ENCODE assay signal across 8 mouse cellular contexts in the genomic region with DNA sequence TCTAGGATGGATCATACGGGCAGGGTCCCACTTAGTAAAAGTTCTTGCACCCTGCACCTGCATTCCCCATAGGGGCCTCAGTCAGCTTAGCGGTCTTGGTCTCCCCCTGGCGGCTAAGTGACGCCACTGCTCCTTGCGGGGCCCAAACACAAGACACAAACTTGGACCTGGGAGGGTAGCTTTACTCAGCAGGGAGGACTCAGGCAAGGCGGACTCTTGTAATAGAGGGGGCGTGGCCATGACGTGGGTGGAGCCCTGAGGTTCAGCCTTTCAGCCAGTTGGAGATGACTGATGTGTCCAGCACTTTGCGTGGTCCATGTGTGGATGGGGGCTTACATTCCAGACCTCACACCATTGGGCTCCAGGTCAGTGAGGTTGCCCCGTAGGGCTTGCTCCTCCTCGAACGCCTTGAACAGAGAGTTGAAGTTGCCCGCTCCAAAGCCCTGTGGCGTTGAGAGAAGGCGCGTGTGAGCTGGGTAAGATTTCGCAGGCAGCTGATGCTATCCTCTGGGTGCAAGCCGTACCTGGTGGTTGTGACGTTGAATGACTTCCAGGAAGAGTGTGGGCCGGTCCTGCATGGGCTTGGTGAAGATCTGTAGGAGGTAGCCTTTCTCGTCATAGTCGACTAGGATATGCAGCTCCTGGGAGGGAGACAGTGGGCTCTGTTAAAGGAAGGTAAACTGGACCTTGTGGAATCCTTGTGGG. TPM values are rescaled to one million over a fixed set of nuclear protein-coding genes. Genes with fewer than 3 reads are reported as not detected.
DNase-seq lines count a peak whose midpoint lies in the region; ATAC-seq lines count a peak whose summit lies in the region.

No protein-coding gene starts in this region.

- peak; percentile 54; the same call in 1 of the 2 replicates for ATAC-seq in heart, embryonic 14.5 days (ENCODE audit: insufficient number of reproducible peaks, insufficient read depth, low FRiP score, low read depth)
- ATAC-seq in liver, embryonic 13.5 days (ENCODE audit: low read depth): peak; percentile 91
- ATAC-seq in stomach, embryonic 15.5 days (ENCODE audit: insufficient read depth, low FRiP score, low read depth): peak; percentile 88

- no peaks in the 10 kb centered on the region for H3K27me3 ChIP-seq in forebrain, embryonic 10.5 days (ENCODE audit: poor library complexity, severe bottlenecking)
- no peaks in the 10 kb centered on the region for H3K27me3 ChIP-seq in heart, embryonic 14.5 days (ENCODE audit: control insufficient read depth, insufficient read depth, low read length)
- peaks cover 10% of the 10 kb centered on the region; the same call in 1 of the 2 replicates for H3K27me3 ChIP-seq in liver, embryonic 13.5 days
- no peaks in the 10 kb centered on the region for H3K27me3 ChIP-seq in stomach, embryonic 15.5 days (replicated peaks)

- H3K9ac ChIP-seq in heart, embryonic 14.5 days (ENCODE audit: low read length): peak overlapping the region; percentile 36; the same call in 1 of the 2 replicates
- peak overlapping the region; percentile 33; the same call in 1 of the 2 replicates for H3K9ac ChIP-seq in liver, embryonic 13.5 days
- H3K9ac ChIP-seq in stomach, embryonic 15.5 days: no peak overlapping the region

- peaks cover 26% of the 10 kb centered on the region for H3K4me1 ChIP-seq in forebrain, embryonic 10.5 days
- H3K4me1 ChIP-seq in heart, embryonic 14.5 days (ENCODE audit: control insufficient read depth in 2 of 2, insufficient read depth in 2 of 2, low read length in 2 of 2): peaks cover 2 to 3% of the 10 kb centered on the region in 2 experiments; a peak in 2 of 4 replicates
- peaks cover 32% of the 10 kb centered on the region for H3K4me1 ChIP-seq in liver, embryonic 13.5 days (replicated peaks)
- peaks cover 9% of the 10 kb centered on the region; the same call in 1 of the 2 replicates for H3K4me1 ChIP-seq in stomach, embryonic 15.5 days

- peak overlapping the region; percentile 51 for H3K4me2 ChIP-seq in heart, embryonic 14.5 days (ENCODE audit: low read length)
- H3K4me2 ChIP-seq in liver, embryonic 13.5 days: peak overlapping the region; percentile 51
- H3K4me2 ChIP-seq in stomach, embryonic 15.5 days: peak overlapping the region; percentile 63

- peak overlapping the region; percentile 45 for H3K4me3 ChIP-seq in forebrain, embryonic 10.5 days
- peak overlapping the region; percentile 9 to 10; a peak in 2 of 4 replicates for H3K4me3 ChIP-seq in heart, embryonic 14.5 days (ENCODE audit: control insufficient read depth in 1 of 2, insufficient read depth in 1 of 2, low read depth in 1 of 2, low read length in 2 of 2)
- peak overlapping the region; percentile 31 for H3K4me3 ChIP-seq in liver, embryonic 13.5 days (replicated peaks)
- peak overlapping the region; percentile 28 for H3K4me3 ChIP-seq in stomach, embryonic 15.5 days (replicated peaks)

- 12% methylated on average over 22 of the region's 22 CpGs for WGBS in forebrain, embryonic 10.5 days
- WGBS in heart, embryonic 14.5 days: 15% methylated on average over 22 of the region's 22 CpGs
- 24% methylated on average over 22 of the region's 22 CpGs for WGBS in liver, embryonic 13.5 days (ENCODE audit: insufficient replicate concordance)
- WGBS in stomach, embryonic 15.5 days: 10% methylated on average over 22 of the region's 22 CpGs

- peaks cover 12% of the 10 kb centered on the region for H3K36me3 ChIP-seq in forebrain, embryonic 10.5 days (replicated peaks)
- peaks cover 12% of the 10 kb centered on the region for H3K36me3 ChIP-seq in heart, embryonic 14.5 days (ENCODE audit: control insufficient read depth, insufficient read depth, low read length)
- H3K36me3 ChIP-seq in liver, embryonic 13.5 days: peaks cover 10% of the 10 kb centered on the region
- peaks cover 2% of the 10 kb centered on the region; the same call in 1 of the 2 replicates for H3K36me3 ChIP-seq in stomach, embryonic 15.5 days

- H3K27ac ChIP-seq in forebrain, embryonic 10.5 days: peak overlapping the region; percentile 48; the same call in 1 of the 2 replicates
- H3K27ac ChIP-seq in heart, embryonic 14.5 days (replicated peaks in 1 of 2; ENCODE audit: control insufficient read depth in 1 of 2, insufficient read depth in 1 of 2, low read depth in 2 of 2, low read length in 2 of 2): no peak overlapping the region
- peak overlapping the region; percentile 30; the same call in 1 of the 2 replicates for H3K27ac ChIP-seq in liver, embryonic 13.5 days
- no peak overlapping the region for H3K27ac ChIP-seq in stomach, embryonic 15.5 days

- H3K9me3 ChIP-seq in forebrain, embryonic 10.5 days: 0 out of 2 replicates have a peak, but pooled peaks cover 5% of the 10 kb centered on the region
- H3K9me3 ChIP-seq in heart, embryonic 14.5 days (ENCODE audit: control insufficient read depth, low read length): no peaks in the 10 kb centered on the region
- no peaks in the 10 kb centered on the region for H3K9me3 ChIP-seq in liver, embryonic 13.5 days (replicated peaks)
- H3K9me3 ChIP-seq in stomach, embryonic 15.5 days: no peaks in the 10 kb centered on the region

- peak; percentile 84 to 87 for DNase-seq in CD8-positive naive resting alpha-beta T cell, adult 2 months (ENCODE audit: low read depth in 2 of 2, low spot score in 2 of 2)
- DNase-seq in c-Kit-positive CD71-negative TER-119-negative erythroid progenitor cells, embryonic 14.5 days (ENCODE audit: low read depth): peak; percentile 73
- DNase-seq in forebrain, embryonic 10.5 days (ENCODE audit: extremely low spot score, low spot score): peak; percentile 91
- DNase-seq in kidney, postnatal 10 days: peak; percentile 93
- DNase-seq in liver, embryonic 13.5 days: peak; percentile 84
- peak; percentile 89 for DNase-seq in neural tube, embryonic 10.5 days (ENCODE audit: extremely low spot score, low spot score)

RNA-seq across cellular contexts. Expression of a gene that starts 2.6 kb away (rescaled TPM):
- polyA plus RNA-seq in forebrain, embryonic 10.5 days (2016; fragmentation: Nextera tagmentation; extraction: Ambion mirVana): 80.5 and 84.6 TPM in 2 replicates
- polyA plus RNA-seq in heart, embryonic 14.5 days (2014; fragmentation: Nextera tagmentation; extraction: Ambion mirVana): 53.0 and 64.3 TPM in 2 replicates
- polyA plus RNA-seq in liver, embryonic 13.5 days (2015; fragmentation: Nextera tagmentation; extraction: Ambion mirVana): 76.0 and 76.3 TPM in 2 replicates
- polyA plus RNA-seq in stomach, embryonic 15.5 days (2015; fragmentation: Nextera tagmentation; extraction: Ambion mirVana): 67.6 and 76.0 TPM in 2 replicates

RNA-seq across cellular contexts. Expression of a gene that starts 10.7 kb away (rescaled TPM):
- polyA plus RNA-seq in forebrain, embryonic 10.5 days (2016; fragmentation: Nextera tagmentation; extraction: Ambion mirVana): 0.31 TPM in 1 of 2 replicates, not detected in the other
- polyA plus RNA-seq in heart, embryonic 14.5 days (2014; fragmentation: Nextera tagmentation; extraction: Ambion mirVana): not detected in 2 replicates
- polyA plus RNA-seq in liver, embryonic 13.5 days (2015; fragmentation: Nextera tagmentation; extraction: Ambion mirVana): 12.4 and 15.2 TPM in 2 replicates
- 2.2 and 5.3 TPM in 2 replicates for polyA plus RNA-seq in stomach, embryonic 15.5 days (2015; fragmentation: Nextera tagmentation; extraction: Ambion mirVana)

RNA-seq across cellular contexts. Expression of a gene that starts 29.8 kb away (rescaled TPM):
- 7.6 and 8.1 TPM in 2 replicates for polyA plus RNA-seq in forebrain, embryonic 10.5 days (2016; fragmentation: Nextera tagmentation; extraction: Ambion mirVana)
- 7.9 and 9.3 TPM in 2 replicates for polyA plus RNA-seq in heart, embryonic 14.5 days (2014; fragmentation: Nextera tagmentation; extraction: Ambion mirVana)
- polyA plus RNA-seq in liver, embryonic 13.5 days (2015; fragmentation: Nextera tagmentation; extraction: Ambion mirVana): 3.4 and 3.8 TPM in 2 replicates
- polyA plus RNA-seq in stomach, embryonic 15.5 days (2015; fragmentation: Nextera tagmentation; extraction: Ambion mirVana): 9.4 and 9.6 TPM in 2 replicates

RNA-seq across cellular contexts. Expression of a gene that starts 39.3 kb away (rescaled TPM):
- polyA plus RNA-seq in forebrain, embryonic 10.5 days (2016; fragmentation: Nextera tagmentation; extraction: Ambion mirVana): 1.2 and 1.5 TPM in 2 replicates
- polyA plus RNA-seq in heart, embryonic 14.5 days (2014; fragmentation: Nextera tagmentation; extraction: Ambion mirVana): 0.99 and 2.0 TPM in 2 replicates
- 2.5 and 3.4 TPM in 2 replicates for polyA plus RNA-seq in liver, embryonic 13.5 days (2015; fragmentation: Nextera tagmentation; extraction: Ambion mirVana)
- polyA plus RNA-seq in stomach, embryonic 15.5 days (2015; fragmentation: Nextera tagmentation; extraction: Ambion mirVana): 1.9 and 2.3 TPM in 2 replicates

Comparison
In these comparisons a context has a peak if more than half of its experiments do, and no peak if none do; other contexts are left out.
1. H3K27ac ChIP-seq: peak in forebrain, embryonic 10.5 days (single experiment) and liver, embryonic 13.5 days (single experiment); none in heart, embryonic 14.5 days (0 of 2) and stomach, embryonic 15.5 days (single experiment).
2. Peak in every context shown above with its lines, with median percentiles within 50 percentile points of each other: DNase-seq, H3K4me3 ChIP-seq, ATAC-seq and H3K4me2 ChIP-seq.